Mouse (Mus musculus) intestine, postnatal 0 days (tissue): ENCODE data around the gene Lmcd1. TPM values are rescaled to one million over a fixed set of nuclear protein-coding genes. Genes with fewer than 3 reads are reported as not detected.
"Not testable (repeated sequence)": the region's sequence is repeated elsewhere in the genome, so short reads cannot be mapped to it uniquely, and the experiment has no call there.

Source experiments
- ATAC-seq: fragments of 200-750 bp; cut with Nextera tagmentation; 2 replicates; pipeline ENCODE4 v1.8.0; 2017; ENCODE audit warnings: mild to moderate bottlenecking, moderate TSS enrichment, moderate library complexity
- H3K27ac ChIP-seq: fragments of 300-500 bp; sonication (generic); 2 replicates; pipeline ENCODE4 v1.5.1; 2014; ENCODE audit warnings: mild to moderate bottlenecking, low read depth, low read length, moderate library complexity
- H3K27me3 ChIP-seq: fragments of 300-500 bp; sonication (generic); replicated peaks from 2 replicates; pipeline ENCODE4 v1.6.1; 2014; ENCODE audit warnings: low read length, mixed read lengths; ENCODE audit not compliant: control insufficient read depth, insufficient read depth
- H3K36me3 ChIP-seq: fragments of 300-500 bp; sonication (generic); 2 replicates; pipeline ENCODE4 v1.6.1; 2014; ENCODE audit warnings: mild to moderate bottlenecking, moderate library complexity; ENCODE audit not compliant: control insufficient read depth, insufficient read depth
- H3K4me1 ChIP-seq: fragments of 300-500 bp; sonication (generic); replicated peaks from 2 replicates; pipeline ENCODE4 v1.6.1; 2014; ENCODE audit warnings: antibody characterized with exemption, low read length, mixed read lengths; ENCODE audit not compliant: control insufficient read depth, insufficient read depth
- H3K4me2 ChIP-seq: fragments of 300-500 bp; sonication (generic); replicated peaks from 2 replicates; pipeline ENCODE4 v1.6.1; 2014; ENCODE audit warnings: low read depth, mild to moderate bottlenecking, moderate library complexity
- H3K4me3 ChIP-seq: fragments of 300-500 bp; sonication (generic); 2 replicates; pipeline ENCODE4 v1.5.1; 2014; ENCODE audit warnings: low read depth, low read length
- H3K9ac ChIP-seq: fragments of 300-500 bp; sonication (generic); 2 replicates; pipeline ENCODE4 v1.6.1; 2014; ENCODE audit warnings: mild to moderate bottlenecking, low read depth, low read length
- H3K9me3 ChIP-seq: fragments of 300-500 bp; sonication (generic); 2 replicates; pipeline ENCODE4 v1.6.1; 2016; ENCODE audit warnings: mixed run types; ENCODE audit not compliant: control insufficient read depth
- CTCF ChIP-seq: sonication (generic); IDR thresholded peaks from 2 replicates; pipeline ENCODE4 v1.5.1; 2016; ENCODE audit warnings: low read depth, mild to moderate bottlenecking, control low read depth, antibody characterized with exemption, moderate library complexity
- WGBS: fragments of 180-500 bp; shearing (Covaris S2); extraction: QIAGEN DNeasy Blood & Tissue Kit; methylation state at CpG from one replicate; pipeline ENCODE4 v1.1.7; 2014; 5-methylcytosine and 5-hydroxymethylcytosine counted together
- polyA plus RNA-seq: library from polyadenylated mRNA; unstranded; fragments of >200 nt; fragmentation: Nextera tagmentation; extraction: Ambion mirVana; gene quantifications from 2 replicates; pipeline ENCODE4 v1.2.1, GENCODE M21; 2015

Gene Lmcd1
- 8.0 and 8.7 TPM in 2 replicates for polyA plus RNA-seq

DNA sequence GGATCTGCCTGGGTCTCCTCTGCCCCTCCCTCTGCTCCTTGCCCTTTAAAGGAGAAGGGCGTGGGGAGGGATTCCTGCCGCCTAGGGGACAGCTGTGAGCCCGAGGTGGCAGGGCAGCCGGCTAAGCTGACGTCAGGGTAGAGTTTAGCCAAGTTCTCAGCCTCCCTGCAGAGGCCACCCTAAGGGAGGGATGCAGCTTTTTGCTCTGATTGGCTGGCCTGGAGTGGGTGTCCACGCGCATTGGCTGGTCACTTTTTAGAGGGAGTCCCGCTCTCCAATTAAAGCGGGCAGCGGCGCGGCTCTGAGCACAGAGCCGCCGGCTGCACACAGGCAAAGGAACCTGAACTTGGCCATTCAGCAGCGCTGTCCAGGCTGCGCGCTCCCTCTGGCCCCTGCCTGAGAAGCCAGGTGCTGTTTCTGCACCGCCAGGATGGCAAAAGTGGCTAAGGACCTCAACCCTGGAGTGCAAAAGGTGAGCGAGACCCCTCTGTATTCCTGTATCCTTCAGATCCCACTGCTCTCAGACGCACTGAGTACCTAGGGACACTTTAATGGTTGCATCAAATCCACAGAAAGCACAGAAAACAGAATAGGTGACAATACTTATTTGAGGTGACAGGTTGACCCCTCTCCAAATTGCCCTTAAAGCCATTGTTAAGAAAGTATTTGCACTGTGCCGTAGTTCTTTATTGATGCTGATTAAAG, at the start of gene Lmcd1:
Gene Lmcd1 (plus strand): TSS at position 258 of the 705 bp plus-strand sequence.
- TF ChIP-seq CTCF: peak; percentile 58
- Histone ChIP-seq H3K4me3 (peak within 1 kb of the TSS; percentile 24), H3K27ac (peak within 1 kb of the TSS; percentile 21; the same call in 1 of the 2 replicates), H3K4me1 (peaks cover 3% of the 10 kb centered on the region; the same call in 1 of the 2 replicates), H3K36me3 (no peaks in the 10 kb centered on the region), H3K9ac (no peak within 1 kb of the TSS), H3K27me3 (no peaks in the 10 kb centered on the region), H3K4me2 (peak within 1 kb of the TSS; percentile 65), H3K9me3 (no peaks in the 10 kb centered on the region)
- 2% methylated on average over 21 of the region's 21 CpGs for WGBS
- ATAC-seq: peak; percentile 86

DNA sequence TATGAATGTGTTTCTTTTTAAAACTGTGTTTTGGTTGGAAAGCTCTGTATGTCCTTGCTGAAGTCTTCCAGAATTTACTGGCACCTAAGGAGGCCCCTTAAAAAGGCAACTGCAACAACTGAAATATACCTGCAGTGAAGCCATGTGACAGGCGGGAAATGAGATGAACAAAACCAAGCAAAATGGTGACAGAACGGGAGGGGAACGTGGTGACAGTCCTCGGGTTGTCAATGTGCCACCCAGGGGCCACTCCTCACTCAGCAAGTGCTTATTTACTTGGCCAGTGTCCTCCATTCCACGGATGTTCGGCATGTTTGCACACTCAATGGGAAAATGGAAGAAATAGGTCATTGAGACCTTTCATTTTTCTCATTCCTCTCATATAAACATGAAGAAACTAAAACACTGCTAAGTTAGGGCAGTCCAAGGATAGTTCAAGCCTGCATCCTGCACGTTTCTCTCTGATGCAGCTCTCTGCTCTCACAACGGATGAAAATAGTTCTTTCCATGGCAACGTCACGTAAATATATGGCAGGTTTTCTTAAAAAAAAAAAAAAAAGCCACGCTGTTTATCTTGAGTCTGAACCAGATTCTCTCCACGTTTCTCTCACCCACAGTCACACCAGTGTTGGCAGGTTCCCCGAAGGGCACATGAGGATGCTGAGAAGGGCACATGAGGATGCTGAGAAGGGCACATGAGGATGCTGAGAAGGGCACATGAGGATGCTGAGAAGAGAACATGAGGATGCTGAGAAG, 49.5 kb upstream of the Lmcd1 start:
- H3K27ac ChIP-seq: no peak overlapping the region
- WGBS: 63% methylated on average over 13 of the region's 13 CpGs
- H3K9ac ChIP-seq: no peak overlapping the region
- H3K4me2 ChIP-seq: no peak overlapping the region
- no peak for TF ChIP-seq CTCF
- H3K4me1 ChIP-seq: no peaks in the 10 kb centered on the region
- ATAC-seq: no peak
- H3K36me3 ChIP-seq: no peaks in the 10 kb centered on the region
- H3K27me3 ChIP-seq: no peaks in the 10 kb centered on the region
- H3K9me3 ChIP-seq: no peaks in the 10 kb centered on the region
- H3K4me3 ChIP-seq: no peak overlapping the region

DNA sequence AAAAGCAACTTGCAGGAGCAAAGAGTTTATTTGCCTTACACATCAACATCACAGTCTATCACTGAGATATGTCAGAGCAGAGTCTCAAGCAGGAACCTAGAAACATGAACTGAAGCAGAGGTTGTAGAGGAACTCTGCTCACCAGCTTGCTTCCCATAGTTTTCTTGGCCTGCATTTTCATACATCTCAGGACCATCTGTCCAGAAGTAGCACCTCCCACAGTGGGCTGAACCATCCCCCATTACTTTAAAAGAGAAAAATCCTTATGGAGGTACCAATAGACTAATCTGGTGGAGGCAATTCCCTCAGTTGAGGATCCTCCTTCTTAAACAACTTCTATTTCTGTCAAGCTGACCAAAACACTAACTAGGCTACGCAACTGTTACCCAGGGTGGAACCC, 36.8 kb upstream of the Lmcd1 start:
- H3K4me1 ChIP-seq: no peaks in the 10 kb centered on the region
- no peak overlapping the region for H3K4me3 ChIP-seq
- ATAC-seq: no peak
- no peak overlapping the region for H3K9ac ChIP-seq
- H3K27me3 ChIP-seq: no peaks in the 10 kb centered on the region
- no peak overlapping the region for H3K4me2 ChIP-seq
- H3K27ac ChIP-seq: no peak overlapping the region
- H3K36me3 ChIP-seq: no peaks in the 10 kb centered on the region
- no peaks in the 10 kb centered on the region for H3K9me3 ChIP-seq
- no peak for TF ChIP-seq CTCF
- 84% methylated on average over 1 of the region's 1 CpGs for WGBS

DNA sequence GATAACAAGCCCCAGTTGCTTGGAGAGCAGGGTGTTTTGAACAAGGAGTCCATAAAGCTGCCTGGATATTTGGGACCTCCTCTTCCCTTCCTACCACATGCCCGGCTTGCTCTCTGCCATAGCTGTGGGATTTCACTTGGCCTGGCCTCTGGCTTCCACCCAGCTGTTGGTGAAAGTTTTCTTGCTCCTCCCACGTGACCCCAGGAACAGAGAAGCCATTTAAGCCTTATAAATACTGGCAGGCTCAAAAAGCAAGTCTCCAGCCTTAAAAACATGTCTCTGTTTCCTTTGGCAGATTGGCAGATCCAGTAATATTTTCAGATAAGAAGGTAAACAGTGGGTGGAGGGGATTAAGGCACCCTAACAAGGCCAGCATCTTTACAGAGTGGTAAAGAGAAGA, 31.3 kb upstream of the Lmcd1 start:
- Histone ChIP-seq H3K9me3 (no peaks in the 10 kb centered on the region), H3K36me3 (no peaks in the 10 kb centered on the region), H3K9ac (no peak overlapping the region), H3K27ac (no peak overlapping the region), H3K4me2 (no peak overlapping the region), H3K4me3 (no peak overlapping the region), H3K27me3 (no peaks in the 10 kb centered on the region), H3K4me1 (no peaks in the 10 kb centered on the region)
- no peak for ATAC-seq
- no peak for TF ChIP-seq CTCF
- 80% methylated on average over 2 of the region's 2 CpGs for WGBS

DNA sequence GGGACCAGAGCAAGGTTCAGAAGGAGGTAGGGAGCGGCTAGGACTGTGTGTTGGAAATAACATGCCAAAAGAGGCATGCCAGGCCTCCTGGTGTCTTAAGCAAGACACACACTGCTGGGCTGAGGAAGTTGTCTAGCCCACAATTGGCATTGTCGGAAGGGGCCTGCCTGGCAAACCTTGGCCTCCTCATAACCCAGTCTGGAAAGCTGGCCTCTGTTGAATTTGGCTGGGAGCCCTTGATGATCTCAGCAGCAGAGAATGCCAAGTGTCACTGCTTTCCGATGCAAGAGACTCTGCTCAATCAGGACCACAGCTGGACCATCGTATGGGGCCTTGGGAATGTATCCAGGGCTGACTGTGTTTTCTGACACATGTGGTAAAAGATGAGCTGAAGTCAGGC, 27.9 kb upstream of the Lmcd1 start:
- Histone ChIP-seq H3K27me3 (no peaks in the 10 kb centered on the region), H3K27ac (no peak overlapping the region), H3K4me1 (no peaks in the 10 kb centered on the region), H3K9me3 (no peaks in the 10 kb centered on the region), H3K4me3 (no peak overlapping the region), H3K4me2 (no peak overlapping the region), H3K36me3 (no peaks in the 10 kb centered on the region), H3K9ac (no peak overlapping the region)
- ATAC-seq: 0 out of 2 replicates have a peak, but pooled peaks have one; percentile 8
- TF ChIP-seq CTCF: no peak
- WGBS: 52% methylated on average over 4 of the region's 4 CpGs

DNA sequence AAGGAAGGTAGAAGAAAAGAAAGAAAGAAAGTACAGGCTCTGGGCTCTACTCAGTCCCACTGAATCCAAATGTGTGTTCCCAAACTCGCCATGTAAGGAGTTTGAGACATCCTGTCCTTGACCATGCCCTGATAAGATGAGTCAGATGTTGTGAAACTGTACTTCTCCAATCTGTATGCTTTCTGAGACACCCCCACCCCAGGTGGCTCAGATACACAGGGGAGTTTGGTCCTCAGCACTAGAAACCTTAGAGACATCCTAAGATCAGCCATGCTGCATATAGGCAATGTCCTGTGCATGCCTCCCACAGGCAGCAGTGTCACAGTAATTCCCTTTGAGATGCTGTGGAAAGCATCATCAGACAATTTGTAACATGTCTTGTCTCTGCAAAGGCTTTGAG, 26.9 kb upstream of the Lmcd1 start:
- no peak for TF ChIP-seq CTCF
- Histone ChIP-seq H3K36me3 (no peaks in the 10 kb centered on the region), H3K9ac (no peak overlapping the region), H3K4me2 (no peak overlapping the region), H3K27me3 (no peaks in the 10 kb centered on the region), H3K4me3 (no peak overlapping the region), H3K4me1 (no peaks in the 10 kb centered on the region), H3K27ac (no peak overlapping the region), H3K9me3 (no peaks in the 10 kb centered on the region)
- no peak for ATAC-seq
- 69% methylated on average over 1 of the region's 1 CpGs for WGBS

DNA sequence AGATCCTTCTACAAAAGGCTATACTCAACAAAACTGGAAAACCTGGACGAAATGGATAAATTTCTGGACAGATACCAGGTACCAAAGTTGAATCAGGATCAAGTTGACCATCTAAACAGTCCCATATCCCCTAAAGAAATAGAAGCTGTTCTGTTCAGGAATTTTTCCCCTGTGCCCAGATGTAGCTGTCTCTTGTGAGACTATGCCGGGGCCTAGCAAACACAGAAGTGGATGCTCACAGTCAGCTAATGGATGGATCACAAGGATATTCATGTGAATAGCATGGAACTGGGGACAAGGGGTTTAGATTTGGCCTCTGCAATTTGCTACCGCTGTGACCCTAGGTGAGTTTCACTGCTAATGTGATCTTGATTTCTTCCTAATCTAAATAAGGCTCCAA, 19.6 kb upstream of the Lmcd1 start:
- 86% methylated on average over 2 of the region's 3 CpGs for WGBS
- not testable (repeated sequence) for H3K4me1 ChIP-seq, H3K27me3 ChIP-seq, H3K4me2 ChIP-seq, H3K36me3 ChIP-seq, H3K9ac ChIP-seq, ATAC-seq, H3K4me3 ChIP-seq, H3K9me3 ChIP-seq, H3K27ac ChIP-seq
